Comparison of ENCODE assay signal across 9 mouse cellular contexts in the genomic region with DNA sequence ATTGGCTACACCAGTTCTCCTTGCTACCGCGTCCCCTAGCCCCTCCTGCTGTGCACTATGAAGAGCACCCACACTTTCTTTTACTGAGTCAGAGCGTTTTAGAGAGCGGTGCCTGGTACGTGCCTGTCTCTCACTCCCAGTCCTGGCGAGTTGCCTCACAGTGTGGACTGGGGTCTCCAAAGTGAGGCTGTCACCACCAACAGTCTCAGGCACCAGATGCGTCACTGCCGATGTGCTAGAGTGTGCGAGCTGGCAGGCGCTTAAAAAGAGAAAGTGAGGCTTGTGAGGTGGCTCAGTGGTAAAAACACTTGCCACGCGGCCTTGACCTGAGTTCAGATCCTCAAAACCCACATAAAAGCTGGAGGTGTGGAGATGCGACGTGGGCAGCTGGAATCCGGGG. TPM values are rescaled to one million over a fixed set of nuclear protein-coding genes. Genes with fewer than 3 reads are reported as not detected.
DNase-seq lines count a peak whose midpoint lies in the region; ATAC-seq and TF ChIP-seq lines count a peak whose summit lies in the region.
"Had no signal": no experiment of that assay in that cellular context is flagged by ENCODE, and none has a peak within 500 bp of the region (broad histone marks: within the 10 kb centered on the region; RNA-seq: fewer than 3 reads in every experiment).

No protein-coding gene starts in this region.

- H3K4me2 ChIP-seq in embryonic facial prominence, embryonic 12.5 days (replicated peaks), result 0 out of 2 replicates have a peak overlapping the region, but pooled peaks have one; percentile 5
- no peak overlapping the region for H3K4me2 ChIP-seq in midbrain, embryonic 11.5 days
- H3K4me2 ChIP-seq in midbrain, embryonic 15.5 days, result no peak overlapping the region
- no peak overlapping the region; the same call in 1 of the 2 replicates for H3K4me2 ChIP-seq in forebrain, embryonic 15.5 days (replicated peaks)
- peak overlapping the region; percentile 11; the same call in 1 of the 2 replicates for H3K4me2 ChIP-seq in lung, postnatal 0 days (replicated peaks; ENCODE audit: low read depth, low read length)
- H3K4me2 ChIP-seq in intestine, postnatal 0 days (replicated peaks; ENCODE audit: low read depth), result no peak overlapping the region

- no peak overlapping the region for H3K9ac ChIP-seq in embryonic facial prominence, embryonic 12.5 days
- no peak overlapping the region for H3K9ac ChIP-seq in midbrain, embryonic 11.5 days (ENCODE audit: low read length)
- H3K9ac ChIP-seq in midbrain, embryonic 15.5 days, result no peak overlapping the region
- no peak overlapping the region for H3K9ac ChIP-seq in forebrain, embryonic 15.5 days (replicated peaks)
- H3K9ac ChIP-seq in lung, postnatal 0 days (replicated peaks; ENCODE audit: low read depth), result no peak overlapping the region
- H3K9ac ChIP-seq in intestine, postnatal 0 days (ENCODE audit: low read depth, low read length), result no peak overlapping the region

- TF ChIP-seq CTCF in lung, postnatal 0 days (IDR thresholded peaks at IDR 0.05), result no peak
- no peak for TF ChIP-seq CTCF in intestine, postnatal 0 days (IDR thresholded peaks at IDR 0.05; ENCODE audit: low read depth)

- no peak for ATAC-seq in embryonic facial prominence, embryonic 12.5 days (ENCODE audit: insufficient number of reproducible peaks, insufficient read depth, low FRiP score, low TSS enrichment)
- ATAC-seq in midbrain, embryonic 11.5 days (ENCODE audit: low FRiP score), result no peak
- ATAC-seq in midbrain, embryonic 15.5 days (replicated peaks), result no peak
- ATAC-seq in forebrain, embryonic 15.5 days (replicated peaks), result 0 out of 2 replicates have a peak, but pooled peaks have one; percentile 28
- ATAC-seq in lung, postnatal 0 days, result no peak; the same call in 1 of the 2 replicates
- no peak for ATAC-seq in intestine, postnatal 0 days

- no peak for TF ChIP-seq EP300 in lung, postnatal 0 days (IDR thresholded peaks at IDR 0.05)

- 0 out of 2 replicates have a peak overlapping the region, but pooled peaks have one; percentile 11 for H3K27ac ChIP-seq in embryonic facial prominence, embryonic 12.5 days
- H3K27ac ChIP-seq in embryonic facial prominence, embryonic 10.5 days (replicated peaks), result no peak overlapping the region
- no peak overlapping the region for H3K27ac ChIP-seq in midbrain, embryonic 11.5 days (ENCODE audit: low read depth, low read length)
- H3K27ac ChIP-seq in midbrain, embryonic 15.5 days, result no peak overlapping the region
- H3K27ac ChIP-seq in forebrain, embryonic 15.5 days (replicated peaks), result peak overlapping the region; percentile 46
- peak overlapping the region; percentile 12; the same call in 1 of the 2 replicates for H3K27ac ChIP-seq in lung, postnatal 0 days (ENCODE audit: low read length)
- H3K27ac ChIP-seq in intestine, postnatal 0 days (ENCODE audit: low read depth, low read length), result no peak overlapping the region

- H3K36me3 ChIP-seq in embryonic facial prominence, embryonic 12.5 days, result no peaks in the 10 kb centered on the region
- peaks cover 39% of the 10 kb centered on the region for H3K36me3 ChIP-seq in embryonic facial prominence, embryonic 10.5 days (replicated peaks)
- H3K36me3 ChIP-seq in midbrain, embryonic 11.5 days (ENCODE audit: control insufficient read depth, insufficient read depth, low read length), result no peaks in the 10 kb centered on the region
- no peaks in the 10 kb centered on the region for H3K36me3 ChIP-seq in midbrain, embryonic 15.5 days (replicated peaks)
- no peaks in the 10 kb centered on the region for H3K36me3 ChIP-seq in forebrain, embryonic 15.5 days
- H3K36me3 ChIP-seq in lung, postnatal 0 days (ENCODE audit: insufficient read depth, low read length), result no peaks in the 10 kb centered on the region
- H3K36me3 ChIP-seq in intestine, postnatal 0 days (ENCODE audit: control insufficient read depth, insufficient read depth), result no peaks in the 10 kb centered on the region

- no peaks in the 10 kb centered on the region for H3K9me3 ChIP-seq in embryonic facial prominence, embryonic 12.5 days
- no peaks in the 10 kb centered on the region for H3K9me3 ChIP-seq in embryonic facial prominence, embryonic 10.5 days
- H3K9me3 ChIP-seq in midbrain, embryonic 11.5 days (ENCODE audit: control insufficient read depth, low read length), result no peaks in the 10 kb centered on the region
- H3K9me3 ChIP-seq in midbrain, embryonic 15.5 days, result no peaks in the 10 kb centered on the region
- H3K9me3 ChIP-seq in forebrain, embryonic 15.5 days, result no peaks in the 10 kb centered on the region
- no peaks in the 10 kb centered on the region for H3K9me3 ChIP-seq in lung, postnatal 0 days (ENCODE audit: low read length)
- H3K9me3 ChIP-seq in intestine, postnatal 0 days (ENCODE audit: control insufficient read depth), result no peaks in the 10 kb centered on the region
- H3K9me3 ChIP-seq: G1E had no signal

- H3K4me1 ChIP-seq in embryonic facial prominence, embryonic 12.5 days, result peaks cover 74% of the 10 kb centered on the region
- H3K4me1 ChIP-seq in embryonic facial prominence, embryonic 10.5 days, result peaks cover 84% of the 10 kb centered on the region
- peaks cover 32% of the 10 kb centered on the region for H3K4me1 ChIP-seq in midbrain, embryonic 11.5 days (ENCODE audit: control insufficient read depth, insufficient read depth, low read length)
- H3K4me1 ChIP-seq in midbrain, embryonic 15.5 days, result peaks cover 65% of the 10 kb centered on the region
- H3K4me1 ChIP-seq in forebrain, embryonic 15.5 days, result peaks cover 75% of the 10 kb centered on the region
- H3K4me1 ChIP-seq in lung, postnatal 0 days (ENCODE audit: insufficient read depth, low read depth, low read length), result peaks cover 25% of the 10 kb centered on the region; the same call in 1 of the 2 replicates
- H3K4me1 ChIP-seq in intestine, postnatal 0 days (replicated peaks; ENCODE audit: control insufficient read depth, insufficient read depth, low read length), result peaks cover 7% of the 10 kb centered on the region; the same call in 1 of the 2 replicates

- no peak overlapping the region for H3K4me3 ChIP-seq in embryonic facial prominence, embryonic 12.5 days
- H3K4me3 ChIP-seq in embryonic facial prominence, embryonic 10.5 days, result no peak overlapping the region
- no peak overlapping the region for H3K4me3 ChIP-seq in midbrain, embryonic 11.5 days (ENCODE audit: low read depth, low read length)
- H3K4me3 ChIP-seq in midbrain, embryonic 15.5 days, result no peak overlapping the region
- H3K4me3 ChIP-seq in forebrain, embryonic 15.5 days, result no peak overlapping the region
- no peak overlapping the region for H3K4me3 ChIP-seq in lung, postnatal 0 days (ENCODE audit: low read depth, low read length)
- no peak overlapping the region for H3K4me3 ChIP-seq in intestine, postnatal 0 days (ENCODE audit: low read depth, low read length)

- H3K27me3 ChIP-seq in embryonic facial prominence, embryonic 12.5 days, result no peaks in the 10 kb centered on the region
- no peaks in the 10 kb centered on the region for H3K27me3 ChIP-seq in embryonic facial prominence, embryonic 10.5 days (replicated peaks; ENCODE audit: low read depth, poor library complexity, severe bottlenecking)
- no peaks in the 10 kb centered on the region for H3K27me3 ChIP-seq in midbrain, embryonic 11.5 days (ENCODE audit: control insufficient read depth, insufficient read depth, low read length)
- H3K27me3 ChIP-seq in midbrain, embryonic 15.5 days (replicated peaks), result no peaks in the 10 kb centered on the region
- no peaks in the 10 kb centered on the region for H3K27me3 ChIP-seq in forebrain, embryonic 15.5 days
- H3K27me3 ChIP-seq in lung, postnatal 0 days (replicated peaks; ENCODE audit: insufficient read depth, low read length), result no peaks in the 10 kb centered on the region
- H3K27me3 ChIP-seq in intestine, postnatal 0 days (replicated peaks; ENCODE audit: control insufficient read depth, insufficient read depth, low read length), result no peaks in the 10 kb centered on the region

- 74% methylated on average over 15 of the region's 15 CpGs for WGBS in embryonic facial prominence, embryonic 12.5 days
- WGBS in embryonic facial prominence, embryonic 10.5 days, result 76% methylated on average over 15 of the region's 15 CpGs
- 71% methylated on average over 15 of the region's 15 CpGs for WGBS in midbrain, embryonic 11.5 days
- 53% methylated on average over 15 of the region's 15 CpGs for WGBS in midbrain, embryonic 15.5 days
- 39% methylated on average over 15 of the region's 15 CpGs for WGBS in forebrain, embryonic 15.5 days
- 46% methylated on average over 15 of the region's 15 CpGs for WGBS in lung, postnatal 0 days
- 71% methylated on average over 15 of the region's 15 CpGs for WGBS in intestine, postnatal 0 days

- DNase-seq in embryonic facial prominence, embryonic 10.5 days (ENCODE audit: low spot score), result no peak
- DNase-seq in midbrain, embryonic 11.5 days (ENCODE audit: low spot score, missing footprints), result peak; percentile 86
- DNase-seq in lung, postnatal 0 days (ENCODE audit: low spot score), result no peak
- no peak for DNase-seq in spleen, adult 18-20 months

RNA-seq across cellular contexts. Expression of gene Anp32a, which starts 8.2 kb away (rescaled TPM):
- polyA plus RNA-seq in embryonic facial prominence, embryonic 12.5 days (2016; fragmentation: Nextera tagmentation; extraction: Ambion mirVana), result 208 and 235 TPM in 2 replicates
- 208 and 232 TPM in 2 replicates for polyA plus RNA-seq in embryonic facial prominence, embryonic 10.5 days (2016; fragmentation: Nextera tagmentation; extraction: Ambion mirVana)
- 194 and 220 TPM in 2 replicates for polyA plus RNA-seq in midbrain, embryonic 11.5 days (2014; fragmentation: Nextera tagmentation; extraction: Ambion mirVana)
- polyA plus RNA-seq in midbrain, embryonic 15.5 days (2015; fragmentation: Nextera tagmentation; extraction: Ambion mirVana), result 103 and 107 TPM in 2 replicates
- 168 and 174 TPM in 2 replicates for polyA plus RNA-seq in forebrain, embryonic 15.5 days (2015; fragmentation: Nextera tagmentation; extraction: Ambion mirVana)
- 101 and 141 TPM in 2 replicates for polyA plus RNA-seq in lung, postnatal 0 days (2015; fragmentation: Nextera tagmentation; extraction: Ambion mirVana)
- 53.6 and 57.4 TPM in 2 replicates for polyA plus RNA-seq in intestine, postnatal 0 days (2015; fragmentation: Nextera tagmentation; extraction: Ambion mirVana)

Comparison
In these comparisons a context has a peak if more than half of its experiments do, and no peak if none do; other contexts are left out.
1. H3K27ac ChIP-seq: peak in embryonic facial prominence, embryonic 12.5 days (single experiment), forebrain, embryonic 15.5 days (single experiment) and lung, postnatal 0 days (single experiment); none in embryonic facial prominence, embryonic 10.5 days (single experiment), midbrain, embryonic 11.5 days (single experiment), midbrain, embryonic 15.5 days (single experiment) and intestine, postnatal 0 days (single experiment).
2. H3K4me2 ChIP-seq: peak in embryonic facial prominence, embryonic 12.5 days (single experiment) and lung, postnatal 0 days (single experiment); none in midbrain, embryonic 11.5 days (single experiment), midbrain, embryonic 15.5 days (single experiment), forebrain, embryonic 15.5 days (single experiment) and intestine, postnatal 0 days (single experiment).